Mouse (Mus musculus): ENCODE data around the gene Nol12. TPM values are rescaled to one million over a fixed set of nuclear protein-coding genes. Genes with fewer than 3 reads are reported as not detected.

Nol12 gene
- polyA plus RNA-seq, 1 experiment from 2014 or later = 55.8 TPM

DNA sequence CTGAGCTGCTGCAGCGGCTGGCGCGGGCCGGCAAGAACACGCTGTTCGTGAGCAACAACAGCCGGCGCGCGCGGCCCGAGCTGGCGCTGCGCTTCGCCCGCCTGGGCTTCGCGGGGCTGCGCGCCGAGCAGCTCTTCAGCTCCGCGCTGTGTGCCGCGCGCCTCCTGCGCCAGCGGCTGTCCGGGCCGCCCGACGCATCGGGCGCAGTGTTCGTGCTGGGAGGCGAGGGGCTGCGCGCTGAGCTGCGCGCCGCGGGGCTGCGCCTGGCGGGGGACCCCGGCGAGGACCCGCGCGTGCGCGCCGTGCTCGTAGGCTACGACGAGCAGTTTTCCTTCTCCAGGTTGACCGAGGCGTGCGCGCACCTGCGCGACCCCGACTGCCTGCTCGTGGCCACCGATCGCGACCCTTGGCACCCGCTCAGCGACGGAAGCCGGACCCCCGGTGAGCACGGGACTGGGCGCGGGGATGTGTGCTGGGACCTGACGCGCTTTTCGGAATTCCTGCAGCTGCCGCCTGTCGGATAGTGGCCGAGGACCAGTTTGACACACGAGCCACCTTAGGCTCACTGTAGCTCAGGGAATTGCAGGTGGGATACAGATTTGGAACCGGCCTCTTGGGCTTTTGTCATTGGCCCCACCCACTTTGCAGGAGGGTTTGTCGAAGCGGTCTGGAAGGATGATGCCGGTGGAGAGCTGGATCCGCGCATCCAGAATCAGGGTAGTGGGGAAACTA lies 20.5 kb upstream of the Nol12 start:
- peak; percentile 53 for ATAC-seq (ENCODE audit: low FRiP score, low TSS enrichment)

DNA sequence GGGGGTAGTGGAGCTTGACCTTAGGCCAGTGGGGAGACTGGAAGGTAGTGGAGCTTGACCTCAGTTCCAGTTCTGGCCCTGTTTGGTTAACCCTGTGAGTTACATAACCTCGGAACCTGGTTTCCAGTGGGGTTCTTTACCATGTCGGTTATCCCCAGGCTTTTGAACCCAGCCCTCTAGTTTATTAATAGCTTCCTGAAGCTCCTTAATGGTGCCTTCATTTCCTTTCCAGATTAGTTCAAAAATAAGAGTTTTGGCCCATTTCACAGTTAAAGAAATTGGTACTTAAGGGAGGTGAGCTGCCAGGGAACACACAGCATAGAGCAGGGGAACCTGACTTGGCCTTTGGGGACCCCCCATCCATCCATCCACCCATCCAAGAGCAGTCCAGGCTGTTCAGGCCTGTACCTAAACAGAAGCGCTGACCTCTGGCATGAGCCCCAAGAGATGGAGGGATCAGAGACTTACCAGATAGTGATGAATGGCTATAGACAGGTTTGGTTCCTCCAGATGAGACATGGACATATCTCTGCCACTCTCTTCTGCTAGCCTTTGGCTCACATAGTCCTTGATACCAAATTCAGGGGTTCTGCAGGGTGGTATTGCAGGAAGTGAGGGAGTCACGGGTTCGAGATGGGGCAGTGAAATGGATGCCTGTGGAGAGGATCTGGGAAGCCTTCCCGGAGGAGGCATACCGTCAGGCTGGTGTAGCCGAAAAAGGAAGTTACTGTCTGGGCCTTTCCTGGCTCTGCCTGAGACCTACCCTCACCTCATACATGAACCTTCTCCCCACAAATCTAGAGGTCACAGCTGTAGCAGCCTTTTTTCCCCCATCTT lies 19.7 kb upstream of the Nol12 start:
- no peaks in the 10 kb centered on the region for H3K27me3 ChIP-seq (ENCODE audit: control insufficient read depth, insufficient read depth, low read length)
- no peaks in the 10 kb centered on the region for H3K9me3 ChIP-seq (ENCODE audit: control insufficient read depth, low read length)
- ATAC-seq (ENCODE audit: low FRiP score, low TSS enrichment) = no peak
- H3K36me3 ChIP-seq (ENCODE audit: control insufficient read depth, insufficient read depth, low read length) = peaks cover 32% of the 10 kb centered on the region
- peak overlapping the region; percentile 97 for H3K4me2 ChIP-seq (replicated peaks; ENCODE audit: low read depth, low read length)
- WGBS = 49% methylated on average over 8 of the region's 8 CpGs
- no peak overlapping the region; the same call in 1 of the 2 replicates for H3K27ac ChIP-seq (ENCODE audit: low read depth, low read length)
- H3K9ac ChIP-seq (ENCODE audit: low read depth, low read length) = peak overlapping the region; percentile 82
- peaks cover 26% of the 10 kb centered on the region for H3K4me1 ChIP-seq (ENCODE audit: control insufficient read depth, insufficient read depth, low read length)
- peak overlapping the region; percentile 73 for H3K4me3 ChIP-seq (ENCODE audit: low read length)

More for the DNA sequence above, 20.5 kb upstream of the Nol12 start:
- H3K4me3 ChIP-seq (ENCODE audit: low read length) = peak overlapping the region; percentile 73
- H3K4me2 ChIP-seq (replicated peaks; ENCODE audit: low read depth, low read length) = peak overlapping the region; percentile 97
- H3K27me3 ChIP-seq (ENCODE audit: control insufficient read depth, insufficient read depth, low read length) = no peaks in the 10 kb centered on the region
- peaks cover 35% of the 10 kb centered on the region for H3K36me3 ChIP-seq (ENCODE audit: control insufficient read depth, insufficient read depth, low read length)
- H3K9me3 ChIP-seq (ENCODE audit: control insufficient read depth, low read length) = no peaks in the 10 kb centered on the region
- H3K9ac ChIP-seq (ENCODE audit: low read depth, low read length) = peak overlapping the region; percentile 82
- H3K27ac ChIP-seq (ENCODE audit: low read depth, low read length) = peak overlapping the region; percentile 90
- H3K4me1 ChIP-seq (ENCODE audit: control insufficient read depth, insufficient read depth, low read length) = peaks cover 26% of the 10 kb centered on the region
- WGBS = under 1% methylated on average over 82 of the region's 87 CpGs

DNA sequence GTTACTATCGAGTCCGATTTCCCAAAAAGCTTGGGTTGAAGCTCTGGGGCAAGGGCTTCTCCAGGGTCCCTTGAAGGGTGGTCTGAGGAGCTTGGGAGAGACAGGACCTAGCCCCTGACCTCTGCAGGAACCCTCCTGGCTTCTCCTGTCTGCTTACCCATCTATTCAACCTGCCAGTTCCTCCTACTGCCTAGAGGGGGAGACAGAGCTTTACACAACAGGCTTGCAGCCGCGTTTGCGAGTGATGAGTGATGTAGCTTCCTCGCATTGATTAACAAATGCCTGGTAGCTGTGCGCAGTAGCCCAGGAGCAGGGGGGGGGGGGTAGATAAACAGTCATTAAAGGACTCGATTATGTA lies 19.1 kb upstream of the Nol12 start:
- Histone ChIP-seq H3K9me3 (ENCODE audit: control insufficient read depth, low read length) (no peaks in the 10 kb centered on the region), H3K4me3 (ENCODE audit: low read length) (peak overlapping the region; percentile 73), H3K4me1 (ENCODE audit: control insufficient read depth, insufficient read depth, low read length) (peaks cover 28% of the 10 kb centered on the region), H3K27ac (ENCODE audit: low read depth, low read length) (no peak overlapping the region), H3K36me3 (ENCODE audit: control insufficient read depth, insufficient read depth, low read length) (peaks cover 26% of the 10 kb centered on the region), H3K27me3 (ENCODE audit: control insufficient read depth, insufficient read depth, low read length) (no peaks in the 10 kb centered on the region), H3K4me2 (replicated peaks; ENCODE audit: low read depth, low read length) (peak overlapping the region; percentile 97), H3K9ac (ENCODE audit: low read depth, low read length) (peak overlapping the region; percentile 34; the same call in 1 of the 2 replicates)
- 0 out of 2 replicates have a peak, but pooled peaks have one; percentile 8 for ATAC-seq (ENCODE audit: low FRiP score, low TSS enrichment)
- WGBS = 3% methylated on average over 8 of the region's 8 CpGs

DNA sequence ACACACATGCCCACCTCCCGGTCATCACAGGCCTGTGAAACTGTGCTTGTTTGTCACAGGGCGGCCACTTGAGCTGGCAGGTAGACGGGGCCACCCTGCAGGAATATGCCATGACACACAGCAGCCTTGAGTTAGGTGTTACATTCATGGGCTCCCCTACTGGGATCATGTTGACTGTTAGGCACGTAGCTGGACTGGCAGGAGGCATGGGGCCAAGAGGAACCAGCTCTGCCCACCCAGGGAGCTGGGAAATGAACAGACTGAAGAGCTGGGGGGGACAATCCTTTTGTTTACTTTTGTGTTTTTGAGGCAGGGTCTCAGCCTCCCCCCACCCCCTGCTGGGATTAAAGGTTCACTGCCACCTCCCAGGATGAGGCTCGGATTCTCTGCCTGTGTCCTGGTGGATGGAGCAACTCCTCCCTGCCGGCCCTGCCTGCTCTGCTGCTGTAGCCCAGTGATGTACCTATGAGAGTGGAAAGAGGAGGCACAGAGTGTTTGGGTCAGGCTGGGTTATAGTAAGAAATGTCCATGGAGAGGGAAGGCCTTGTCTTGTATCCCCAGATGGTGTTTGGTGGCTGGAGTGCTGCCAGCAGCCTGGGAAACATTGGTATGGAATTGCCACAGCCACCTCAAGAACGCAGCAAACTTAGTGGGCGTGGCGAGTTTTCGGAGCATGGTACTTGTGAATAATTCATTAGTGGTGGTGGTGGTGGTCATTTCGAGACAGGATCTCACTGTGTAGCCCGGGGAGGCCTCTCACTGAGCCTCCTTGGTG lies 18.5 kb upstream of the Nol12 start:
- 63% methylated on average over 12 of the region's 12 CpGs for WGBS
- H3K27me3 ChIP-seq (ENCODE audit: control insufficient read depth, insufficient read depth, low read length) = no peaks in the 10 kb centered on the region
- H3K4me3 ChIP-seq (ENCODE audit: low read length) = peak overlapping the region; percentile 73
- H3K27ac ChIP-seq (ENCODE audit: low read depth, low read length) = no peak overlapping the region
- H3K4me1 ChIP-seq (ENCODE audit: control insufficient read depth, insufficient read depth, low read length) = peaks cover 28% of the 10 kb centered on the region
- 0 out of 2 replicates have a peak overlapping the region, but pooled peaks have one; percentile 28 for H3K9ac ChIP-seq (ENCODE audit: low read depth, low read length)
- no peak for ATAC-seq (ENCODE audit: low FRiP score, low TSS enrichment)
- peak overlapping the region; percentile 97 for H3K4me2 ChIP-seq (replicated peaks; ENCODE audit: low read depth, low read length)
- H3K36me3 ChIP-seq (ENCODE audit: control insufficient read depth, insufficient read depth, low read length) = peaks cover 20% of the 10 kb centered on the region
- H3K9me3 ChIP-seq (ENCODE audit: control insufficient read depth, low read length) = no peaks in the 10 kb centered on the region

DNA sequence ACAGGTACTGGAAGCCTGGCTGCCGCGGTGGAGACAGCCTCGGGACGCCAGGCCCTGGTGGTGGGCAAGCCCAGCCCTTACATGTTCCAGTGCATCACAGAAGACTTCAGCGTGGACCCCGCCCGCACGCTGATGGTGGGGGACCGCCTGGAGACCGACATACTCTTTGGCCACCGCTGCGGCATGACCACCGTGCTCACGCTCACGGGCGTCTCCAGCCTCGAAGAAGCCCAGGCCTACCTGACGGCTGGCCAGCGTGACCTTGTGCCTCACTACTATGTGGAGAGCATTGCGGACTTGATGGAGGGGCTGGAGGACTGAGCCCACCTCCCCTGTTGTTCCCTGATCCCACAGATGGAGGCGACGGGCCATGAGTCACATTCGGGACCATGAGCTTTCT lies 16.6 kb upstream of the Nol12 start:
- Histone ChIP-seq H3K36me3 (ENCODE audit: control insufficient read depth, insufficient read depth, low read length) (peaks cover 18% of the 10 kb centered on the region), H3K27ac (ENCODE audit: low read depth, low read length) (no peak overlapping the region), H3K4me3 (ENCODE audit: low read length) (no peak overlapping the region), H3K9ac (ENCODE audit: low read depth, low read length) (no peak overlapping the region), H3K9me3 (ENCODE audit: control insufficient read depth, low read length) (no peaks in the 10 kb centered on the region), H3K4me1 (ENCODE audit: control insufficient read depth, insufficient read depth, low read length) (peaks cover 28% of the 10 kb centered on the region), H3K27me3 (ENCODE audit: control insufficient read depth, insufficient read depth, low read length) (no peaks in the 10 kb centered on the region), H3K4me2 (replicated peaks; ENCODE audit: low read depth, low read length) (no peak overlapping the region)
- WGBS = 84% methylated on average over 23 of the region's 23 CpGs
- no peak for ATAC-seq (ENCODE audit: low FRiP score, low TSS enrichment)

DNA sequence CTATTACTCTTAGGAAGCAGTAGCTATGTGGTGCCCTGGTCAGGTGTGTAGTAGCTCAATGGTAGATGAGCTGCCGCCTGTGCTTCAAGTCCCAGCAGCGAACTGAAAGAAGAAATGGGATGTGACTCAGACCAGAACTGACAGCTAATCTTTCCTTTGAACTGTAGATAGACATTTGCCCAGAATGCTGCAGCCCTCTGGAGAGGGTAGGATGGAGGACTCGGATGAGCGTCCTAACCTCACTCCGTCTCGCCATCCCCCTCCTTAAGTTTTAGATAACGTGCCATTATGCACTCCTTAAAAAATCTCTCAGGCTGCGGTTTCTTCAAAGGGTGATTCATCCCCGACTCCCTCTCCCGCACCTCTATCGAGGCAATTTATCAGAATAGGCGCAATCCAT lies 14.8 kb upstream of the Nol12 start:
- Histone ChIP-seq H3K4me3 (ENCODE audit: low read length) (no peak overlapping the region), H3K9me3 (ENCODE audit: control insufficient read depth, low read length) (no peaks in the 10 kb centered on the region), H3K4me2 (replicated peaks; ENCODE audit: low read depth, low read length) (no peak overlapping the region), H3K27me3 (ENCODE audit: control insufficient read depth, insufficient read depth, low read length) (no peaks in the 10 kb centered on the region), H3K9ac (ENCODE audit: low read depth, low read length) (no peak overlapping the region), H3K27ac (ENCODE audit: low read depth, low read length) (no peak overlapping the region), H3K4me1 (ENCODE audit: control insufficient read depth, insufficient read depth, low read length) (peaks cover 27% of the 10 kb centered on the region), H3K36me3 (ENCODE audit: control insufficient read depth, insufficient read depth, low read length) (peaks cover 18% of the 10 kb centered on the region)
- ATAC-seq (ENCODE audit: low FRiP score, low TSS enrichment) = no peak
- WGBS = 61% methylated on average over 12 of the region's 12 CpGs

DNA sequence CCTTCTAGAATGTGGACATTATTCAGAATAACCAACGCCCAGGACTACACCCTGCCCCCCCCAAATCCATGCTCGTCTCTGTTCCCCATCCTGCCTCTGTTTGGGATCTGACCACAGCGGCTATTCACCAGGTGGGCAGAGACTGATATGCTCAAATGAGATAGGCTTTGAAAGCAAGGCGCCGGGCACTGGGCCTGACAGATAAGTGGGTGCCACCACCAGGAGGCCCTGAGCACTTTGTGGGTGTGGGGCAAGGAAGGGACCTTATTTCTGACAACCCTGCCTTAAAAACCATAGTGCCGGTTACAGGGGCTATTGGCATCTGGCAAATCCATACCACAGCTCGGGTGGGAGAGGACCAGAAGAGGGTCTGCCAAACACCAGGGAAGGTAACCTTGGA lies 12.0 kb upstream of the Nol12 start:
- Histone ChIP-seq H3K27ac (ENCODE audit: low read depth, low read length) (no peak overlapping the region), H3K4me1 (ENCODE audit: control insufficient read depth, insufficient read depth, low read length) (peaks cover 32% of the 10 kb centered on the region), H3K27me3 (ENCODE audit: control insufficient read depth, insufficient read depth, low read length) (no peaks in the 10 kb centered on the region), H3K9me3 (ENCODE audit: control insufficient read depth, low read length) (no peaks in the 10 kb centered on the region), H3K4me3 (ENCODE audit: low read length) (no peak overlapping the region), H3K36me3 (ENCODE audit: control insufficient read depth, insufficient read depth, low read length) (peaks cover 17% of the 10 kb centered on the region), H3K9ac (ENCODE audit: low read depth, low read length) (no peak overlapping the region), H3K4me2 (replicated peaks; ENCODE audit: low read depth, low read length) (no peak overlapping the region)
- ATAC-seq (ENCODE audit: low FRiP score, low TSS enrichment) = no peak
- WGBS = 92% methylated on average over 7 of the region's 7 CpGs

DNA sequence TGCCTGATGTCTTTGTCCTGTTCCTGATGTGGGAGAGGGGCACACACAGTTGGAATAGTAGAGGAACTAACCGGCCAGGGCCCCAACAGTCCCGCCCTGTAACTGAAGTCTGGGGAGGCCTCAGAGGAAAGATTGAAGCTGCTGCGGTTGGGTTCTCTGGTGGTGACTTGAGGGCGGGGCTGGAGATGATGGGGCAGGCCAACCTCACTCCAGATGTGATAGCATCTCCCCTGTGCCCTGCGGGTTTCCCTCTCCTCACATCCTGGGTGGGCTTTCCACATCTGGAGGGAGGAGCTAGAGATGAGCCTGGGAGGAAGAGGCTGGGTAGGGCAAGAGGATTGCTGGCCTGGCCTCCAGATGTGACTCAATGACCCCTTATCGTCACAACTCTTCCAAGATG lies 11.1 kb upstream of the Nol12 start:
- H3K27me3 ChIP-seq (ENCODE audit: control insufficient read depth, insufficient read depth, low read length) = no peaks in the 10 kb centered on the region
- H3K36me3 ChIP-seq (ENCODE audit: control insufficient read depth, insufficient read depth, low read length) = peaks cover 11% of the 10 kb centered on the region; the same call in 1 of the 2 replicates
- no peak overlapping the region for H3K27ac ChIP-seq (ENCODE audit: low read depth, low read length)
- peaks cover 29% of the 10 kb centered on the region for H3K4me1 ChIP-seq (ENCODE audit: control insufficient read depth, insufficient read depth, low read length)
- H3K4me2 ChIP-seq (replicated peaks; ENCODE audit: low read depth, low read length) = no peak overlapping the region
- no peak overlapping the region for H3K4me3 ChIP-seq (ENCODE audit: low read length)
- no peaks in the 10 kb centered on the region for H3K9me3 ChIP-seq (ENCODE audit: control insufficient read depth, low read length)
- no peak for ATAC-seq (ENCODE audit: low FRiP score, low TSS enrichment)
- 62% methylated on average over 6 of the region's 6 CpGs for WGBS
- H3K9ac ChIP-seq (ENCODE audit: low read depth, low read length) = no peak overlapping the region
